Mouse (Mus musculus) heart, adult 2 months (tissue): Measurements from ENCODE around the gene Tmem229a. TPM values are rescaled to one million over a fixed set of nuclear protein-coding genes. Genes with fewer than 3 reads are reported as not detected.

Source experiments
- DNase-seq, 2 experiments: peaks; one replicate each; pipeline ENCODE4 v3.0.0; 2021
- H3K27ac ChIP-seq: fragments of 200-600 bp; 2 replicates; pipeline ENCODE4 v1.8.1; 2022
- H3K27me3 ChIP-seq: fragments of 200-500 bp; 2 replicates; pipeline ENCODE4 v1.6.1; 2012; ENCODE audit warnings: mild to moderate bottlenecking, low read length, inconsistent platforms, mixed read lengths; ENCODE audit not compliant: control insufficient read depth, insufficient read depth
- H3K36me3 ChIP-seq: fragments of 200-500 bp; 2 replicates; pipeline ENCODE4 v1.6.1; 2012; ENCODE audit warnings: low read length, inconsistent platforms; ENCODE audit not compliant: control insufficient read depth, insufficient read depth
- H3K4me1 ChIP-seq: fragments of 200-500 bp; 2 replicates; pipeline ENCODE4 v1.6.1; 2011; ENCODE audit warnings: low read length; ENCODE audit not compliant: control insufficient read depth, insufficient read depth
- H3K4me3 ChIP-seq: fragments of 200-600 bp; 2 replicates; pipeline ENCODE4 v1.8.1; 2022
- H3K79me2 ChIP-seq: fragments of 200-500 bp; replicated peaks from 2 replicates; pipeline ENCODE4 v1.6.1; 2012; ENCODE audit warnings: mild to moderate bottlenecking, inconsistent platforms, low read length, moderate library complexity, mixed read lengths; ENCODE audit not compliant: control insufficient read depth, insufficient read depth
- H3K9ac ChIP-seq: fragments of 200-500 bp; 2 replicates; pipeline ENCODE4 v1.6.1; 2012; ENCODE audit warnings: low read depth, mild to moderate bottlenecking, control low read depth, inconsistent platforms, low read length, mixed read lengths
- CTCF ChIP-seq: fragments of 200-600 bp; IDR thresholded peaks from 2 replicates; pipeline ENCODE4 v1.8.1; 2022; ENCODE audit warnings: antibody characterized with exemption, mild to moderate bottlenecking, moderate library complexity
- EP300 ChIP-seq: fragments of 200-500 bp; IDR thresholded peaks from 2 replicates; pipeline ENCODE4 v1.6.1; 2011; ENCODE audit warnings: low read depth, low read length, control low read depth; ENCODE audit not compliant: insufficient read depth
- POLR2A ChIP-seq: fragments of 200-500 bp; IDR thresholded peaks from 2 replicates; pipeline ENCODE4 v1.6.1; 2011; ENCODE audit warnings: mild to moderate bottlenecking, low read depth, low read length, control low read depth; ENCODE audit not compliant: insufficient read depth
- WGBS: fragments of 180-500 bp; shearing (Covaris S2); methylation state at CpG from one replicate; pipeline ENCODE4 v1.1.7; 2018; 5-methylcytosine and 5-hydroxymethylcytosine counted together
- intact Hi-C: fragments of 180-260 bp; cut with DNase I; formaldehyde crosslinking; loops from one replicate; pipeline ENCODE4 v1.15.1; 2025
- polyA plus RNA-seq: library from polyadenylated mRNA; depleted of rRNA; stranded (reverse); fragments of >200 nt; gene quantifications from 2 replicates; pipeline ENCODE4 v1.2.3, GENCODE M21; 2012; rRNA removed
- total RNA-seq, 2 experiments: library from RNA; stranded (reverse); gene quantifications; 2 replicates each; pipeline ENCODE4 v1.2.3; 2021

Tmem229a gene
- total and polyA plus RNA-seq, 3 experiments, result 0.02 to 0.05 TPM; not detected in 1

GRCm38 (mm10) chr6:24905101-24905500 is 51.0 kb downstream of the Tmem229a start:
- Histone ChIP-seq H3K4me3 (no peak overlapping the region), H3K9ac (no peak overlapping the region), H3K27me3 (no peaks in the 10 kb centered on the region), H3K36me3 (no peaks in the 10 kb centered on the region), H3K27ac (no peak overlapping the region), H3K79me2 (no peaks in the 10 kb centered on the region), H3K4me1 (no peaks in the 10 kb centered on the region)
- DNase-seq, result no peak
- intact Hi-C loops, result no loop called here
- 77% methylated on average over 3 of the region's 3 CpGs for WGBS
- TF ChIP-seq EP300 (no peak), POLR2A (no peak), CTCF (no peak)

Other genes starting within 250 kb of the Tmem229a start
- gene Hyal6, start 223.1 kb downstream of the Tmem229a start, total RNA-seq, result not detected
- gene Hyal6, start 223.1 kb downstream of the Tmem229a start, polyA plus RNA-seq, result not detected in 2 replicates
- not detected for gene Hyal4, start 208.0 kb downstream of the Tmem229a start, total RNA-seq
- gene Hyal4, start 208.0 kb downstream of the Tmem229a start, polyA plus RNA-seq, result not detected in 2 replicates
- not detected for gene Spam1, start 165.1 kb downstream of the Tmem229a start, total RNA-seq
- gene Spam1, start 165.1 kb downstream of the Tmem229a start, polyA plus RNA-seq, result 0.04 TPM in 1 of 2 replicates, not detected in the other
- gene Hyal5, start 98.3 kb downstream of the Tmem229a start, total RNA-seq, result not detected
- not detected in 2 replicates for gene Hyal5, start 98.3 kb downstream of the Tmem229a start, polyA plus RNA-seq